Mouse (Mus musculus) kidney, adult 2 months (tissue): ENCODE results near the gene Tmeff2.

Experiments used
- CTCF ChIP-seq: fragments of 200-500 bp; conservative IDR thresholded peaks from 2 replicates; pipeline ENCODE4 v1.5.1; 2011; ENCODE audit warnings: low read depth, mild to moderate bottlenecking, control low read depth, low read length, moderate library complexity, mixed read lengths; ENCODE audit not compliant: insufficient read depth, insufficient read length
- POLR2A ChIP-seq: fragments of 200-500 bp; IDR thresholded peaks from one replicate; pipeline ENCODE4 v1.6.1; 2011; ENCODE audit warnings: low read depth, low read length, control low read depth

- TF ChIP-seq CTCF (no peak), POLR2A (no peak)
Observed at GRCm38 (mm10) chr1:50970853-50971252, 70.4 kb downstream of the Tmeff2 start.
